Mouse (Mus musculus) ES-E14 (cell line): ENCODE results near the gene Mpst. TPM values are rescaled to one million over a fixed set of nuclear protein-coding genes. Genes with fewer than 3 reads are reported as not detected.

Experiments used
- DNase-seq: peaks from one replicate; pipeline ENCODE4 v3.0.0-alpha.2; 2013; ENCODE audit warnings: low read depth, low spot score
- H3K27ac ChIP-seq: 2 replicates; pipeline ENCODE4 v1.5.1; 2012; ENCODE audit warnings: low read depth, mild to moderate bottlenecking, low read length, moderate library complexity, mixed read lengths; ENCODE audit not compliant: poor library complexity, insufficient read depth, severe bottlenecking
- H3K36me3 ChIP-seq: 2 replicates; pipeline ENCODE4 v1.6.1; 2012; ENCODE audit warnings: mild to moderate bottlenecking, low read length, moderate library complexity, mixed read lengths; ENCODE audit not compliant: control insufficient read depth, poor library complexity, insufficient read depth, severe bottlenecking
- H3K4me1 ChIP-seq, 2 experiments: fragments of 150-350 bp in 1 of 2; sonication (generic) in 1 of 2; 2 replicates each; pipeline ENCODE4 v1.6.1; 2012; ENCODE audit warnings: low read length in 2 of 2, mild to moderate bottlenecking in 1 of 2, mixed read lengths in 1 of 2; ENCODE audit not compliant: control insufficient read depth in 2 of 2, insufficient read depth in 2 of 2, poor library complexity in 1 of 2
- H3K4me3 ChIP-seq, 2 experiments: fragments of 150-350 bp in 1 of 2; sonication (generic) in 1 of 2; 2 replicates each; pipeline ENCODE4 v1.5.1; 2012; ENCODE audit warnings: low read length in 2 of 2, low read depth in 1 of 2, mild to moderate bottlenecking in 1 of 2, mixed read lengths in 1 of 2; ENCODE audit not compliant: insufficient read depth in 1 of 2, poor library complexity in 1 of 2, severe bottlenecking in 1 of 2
- H3K9ac ChIP-seq: 2 replicates; pipeline ENCODE4 v1.6.1; 2012; ENCODE audit warnings: low read depth, mild to moderate bottlenecking, low read length, mixed read lengths; ENCODE audit not compliant: poor library complexity, insufficient read depth, severe bottlenecking
- H3K9me3 ChIP-seq: fragments of 150-350 bp; sonication (generic); 2 replicates; pipeline ENCODE4 v1.6.1; 2012; ENCODE audit warnings: low read depth, mild to moderate bottlenecking, low read length; ENCODE audit not compliant: control insufficient read depth, insufficient read depth
- CHD2 ChIP-seq: IDR thresholded peaks from 2 replicates; pipeline ENCODE4 v1.6.1; 2014; ENCODE audit warnings: mild to moderate bottlenecking, low read depth, low read length, inconsistent platforms
- HCFC1 ChIP-seq: IDR thresholded peaks from 2 replicates; pipeline ENCODE4 v1.6.1; 2012; ENCODE audit warnings: low read length, inconsistent platforms, borderline replicate concordance; ENCODE audit not compliant: insufficient read depth
- MAFK ChIP-seq: IDR thresholded peaks from 2 replicates; pipeline ENCODE4 v1.6.1; 2014; ENCODE audit warnings: mild to moderate bottlenecking, low read depth, low read length, inconsistent platforms; ENCODE audit not compliant: insufficient read depth
- ZC3H11A ChIP-seq: IDR thresholded peaks from 2 replicates; pipeline ENCODE4 v1.6.1; 2012; ENCODE audit warnings: low read depth, mild to moderate bottlenecking, inconsistent platforms, low read length, borderline replicate concordance
- ZNF384 ChIP-seq: IDR thresholded peaks from 2 replicates; pipeline ENCODE4 v1.6.1; 2012; ENCODE audit warnings: low read depth, low read length, inconsistent platforms
- in situ Hi-C, 2 experiments: fragments of 600-800 bp; cut with MboI; formaldehyde crosslinking; loops; one replicate each; pipeline ENCODE4 v1.15.1; 2025; ENCODE audit warnings: low sequenced_read_pairs in 2 of 2, inconsistent platforms in 1 of 2; ENCODE audit not compliant: unreplicated experiment in 2 of 2
- total RNA-seq: library from RNA; depleted of rRNA; stranded (reverse); fragments of 300-350 nt; gene quantifications from 2 replicates; pipeline ENCODE4 v1.2.3, GENCODE M21; 2012

Gene Mpst
- total RNA-seq, 1 experiment: 15.1 TPM

- H3K4me3 ChIP-seq: no peak overlapping the region
- no peak for TF ChIP-seq MAFK
- no peak for TF ChIP-seq CHD2
- TF ChIP-seq HCFC1: no peak
- no peak for TF ChIP-seq ZNF384
- H3K4me1 ChIP-seq: peaks cover 0 to 18% of the 10 kb centered on the region in 2 experiments; a peak in 2 of 4 replicates
- in situ Hi-C loops: no loop called here
- no peak for DNase-seq
- H3K36me3 ChIP-seq: peaks cover 13% of the 10 kb centered on the region; the same call in 1 of the 2 replicates
- H3K27ac ChIP-seq: no peak overlapping the region
- no peaks in the 10 kb centered on the region for H3K9me3 ChIP-seq
- H3K9ac ChIP-seq: no peak overlapping the region
Observed at GRCm38 (mm10) chr15:78438018-78438394, 31.8 kb downstream of the Mpst start.

- TF ChIP-seq HCFC1 (no peak), ZC3H11A (no peak), MAFK (no peak), ZNF384 (no peak), CHD2 (no peak)
- in situ Hi-C loops: no loop called here
- Histone ChIP-seq H3K36me3 (peaks cover 13% of the 10 kb centered on the region; the same call in 1 of the 2 replicates), H3K9me3 (no peaks in the 10 kb centered on the region), H3K4me1 (peaks cover 0 to 18% of the 10 kb centered on the region in 2 experiments; a peak in 2 of 4 replicates), H3K4me3 (no peak overlapping the region), H3K9ac (no peak overlapping the region), H3K27ac (no peak overlapping the region)
- DNase-seq: no peak
Observed at GRCm38 (mm10) chr15:78438505-78438904, 32.3 kb downstream of the Mpst start.

GRCm38 (mm10) chr15:78438973-78439372, 32.8 kb downstream of the Mpst start:
- Histone ChIP-seq H3K36me3 (peaks cover 8% of the 10 kb centered on the region; the same call in 1 of the 2 replicates), H3K4me3 (no peak overlapping the region; a peak in 1 of 4 replicates), H3K4me1 (peaks cover 0 to 18% of the 10 kb centered on the region in 2 experiments; a peak in 2 of 4 replicates), H3K27ac (no peak overlapping the region), H3K9me3 (no peaks in the 10 kb centered on the region), H3K9ac (no peak overlapping the region)
- TF ChIP-seq CHD2: no peak
- no peak for TF ChIP-seq ZNF384
- no peak for TF ChIP-seq ZC3H11A
- TF ChIP-seq MAFK: no peak
- no peak for TF ChIP-seq HCFC1
- in situ Hi-C loops: no loop called here
- no peak for DNase-seq

GRCm38 (mm10) chr15:78442231-78442630, 36.0 kb downstream of the Mpst start:
- no peaks in the 10 kb centered on the region for H3K9me3 ChIP-seq
- H3K9ac ChIP-seq: no peak overlapping the region
- no peak overlapping the region for H3K4me3 ChIP-seq
- peaks cover 0 to 9% of the 10 kb centered on the region in 2 experiments; a peak in 2 of 4 replicates for H3K4me1 ChIP-seq
- no peaks in the 10 kb centered on the region for H3K36me3 ChIP-seq
- TF ChIP-seq CHD2 (no peak), ZC3H11A (no peak), HCFC1 (no peak), ZNF384 (no peak), MAFK (no peak)
- no peak overlapping the region for H3K27ac ChIP-seq
- no peak for DNase-seq
- in situ Hi-C loops: no loop called here

- Histone ChIP-seq H3K36me3 (no peaks in the 10 kb centered on the region), H3K9ac (no peak overlapping the region), H3K4me3 (no peak overlapping the region), H3K9me3 (no peaks in the 10 kb centered on the region), H3K27ac (no peak overlapping the region), H3K4me1 (peaks cover 3 to 4% of the 10 kb centered on the region in 2 experiments; a peak in 2 of 4 replicates)
- TF ChIP-seq ZC3H11A: no peak
- TF ChIP-seq ZNF384: no peak
- no peak for TF ChIP-seq HCFC1
- no peak for TF ChIP-seq CHD2
- in situ Hi-C loops: no loop called here
- no peak for DNase-seq
Observed at GRCm38 (mm10) chr15:78443857-78444256, 37.6 kb downstream of the Mpst start.
